Mouse (Mus musculus) gastrocnemius, postnatal 25 days (tissue): ENCODE data around the gene Eif2s3x. TPM values are rescaled to one million over a fixed set of nuclear protein-coding genes. Genes with fewer than 3 reads are reported as not detected.
A peak's percentile ranks its signal among the peaks of the same experiment; 100 is the strongest.
"Not testable (repeated sequence)": the region's sequence is repeated elsewhere in the genome, so short reads cannot be mapped to it uniquely, and the experiment has no call there.

ENCODE experiments used
- DNase-seq: peaks from one replicate; pipeline ENCODE4 v3.0.0; 2022
- long read RNA-seq, 2 experiments: library from polyadenylated mRNA; stranded (forward); transcript quantifications; one replicate each; pipeline ENCODE4 v2.0.0; 2021
- total RNA-seq, 2 experiments: library from RNA; stranded (reverse); gene quantifications; 1 replicate in 1 of 2; 2 replicates in 1 of 2; pipeline ENCODE4 v1.2.3; 2021

The Eif2s3x gene
- 100 to 1,000 TPM in 1 of 2 experiments, 10 to 100 TPM in 1; 81.6 to 122 TPM for total RNA-seq
- long read RNA-seq, experiment 1, transcript Eif2s3x-201 (12 exons, 3,647 nt), result major isoform, 11 of 27 reads
- long read RNA-seq, experiment 1, partial matches to known transcripts, result 0 of 27 reads
- long read RNA-seq, experiment 1, other reads (novel, unspliced or antisense), result 16 of 27 reads
- long read RNA-seq, experiment 2, transcript Eif2s3x-201 (12 exons, 3,647 nt), result major isoform, 34 of 51 reads
- long read RNA-seq, experiment 2, partial matches to known transcripts, result 7 of 51 reads
- long read RNA-seq, experiment 2, other reads (novel, unspliced or antisense), result 10 of 51 reads

GRCm38 (mm10) chrX:94212597-94213321 is at the start of gene Eif2s3x:
Eif2s3x (minus strand) TSS chrX:94212862.
- DNase-seq, result peak; percentile 86

DNA sequence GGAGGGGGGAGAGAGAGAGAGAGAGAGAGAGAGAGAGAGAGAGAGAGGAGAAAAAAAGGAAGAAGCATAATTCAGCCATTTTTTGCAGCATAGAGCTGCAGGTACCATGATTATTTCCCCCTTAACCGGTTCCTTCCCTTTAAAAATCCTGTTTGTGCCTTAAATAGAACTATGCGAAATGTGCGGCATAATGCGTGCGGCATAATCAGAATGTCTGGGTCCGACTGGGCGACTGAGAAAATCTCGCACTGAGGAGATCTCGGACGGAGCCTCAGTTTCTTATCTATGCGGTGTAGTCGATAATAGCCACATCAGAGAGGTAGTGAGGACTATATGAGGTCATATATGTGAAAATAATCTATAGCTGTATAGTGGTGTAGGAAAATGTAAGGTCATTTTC is 22.9 kb upstream of the Eif2s3x start:
- DNase-seq, result no peak

- no peak for DNase-seq
These were observed 22.5 kb upstream of the Eif2s3x start for GRCm38 (mm10) chrX:94235190-94235555.

- peak; percentile 82 for DNase-seq
These were observed 22.0 kb upstream of the Eif2s3x start, which contains the start of gene Klhl15 for GRCm38 (mm10) chrX:94234532-94235189. Klhl15 (plus strand) TSS chrX:94234599.

GRCm38 (mm10) chrX:94233936-94234531 is 21.4 kb upstream of the Eif2s3x start:
- DNase-seq, result no peak

DNA sequence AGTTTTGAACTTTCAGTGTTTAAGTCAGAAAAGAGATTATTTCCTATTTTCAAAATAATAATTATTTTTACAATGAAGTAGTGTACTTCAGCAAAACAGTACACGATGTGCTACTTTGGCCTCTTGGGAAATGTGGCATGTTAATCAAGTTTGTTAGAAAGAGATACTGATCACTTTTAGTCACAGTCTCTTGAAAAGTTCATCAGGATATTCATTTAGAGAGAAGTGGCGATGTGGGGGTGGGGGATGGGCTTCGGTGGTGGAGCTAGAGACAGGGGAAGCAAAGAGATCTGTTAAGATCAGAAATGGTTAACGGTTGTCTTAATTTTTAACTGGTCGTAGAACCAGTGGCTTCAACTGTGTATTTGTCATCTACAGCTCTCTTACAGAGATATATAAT is 20.8 kb upstream of the Eif2s3x start:
- no peak for DNase-seq

- no peak for DNase-seq
These were observed 722 bp upstream of the Eif2s3x start for GRCm38 (mm10) chrX:94213384-94213783.

GRCm38 (mm10) chrX:94212264-94212596 is 432 bp downstream of the Eif2s3x start:
- no peak for DNase-seq

- no peak for DNase-seq
These were observed 14.9 kb downstream of the Eif2s3x start for GRCm38 (mm10) chrX:94197789-94198188.

GRCm38 (mm10) chrX:94193901-94194300 is 18.8 kb downstream of the Eif2s3x start:
- DNase-seq, result not testable (repeated sequence)

DNA sequence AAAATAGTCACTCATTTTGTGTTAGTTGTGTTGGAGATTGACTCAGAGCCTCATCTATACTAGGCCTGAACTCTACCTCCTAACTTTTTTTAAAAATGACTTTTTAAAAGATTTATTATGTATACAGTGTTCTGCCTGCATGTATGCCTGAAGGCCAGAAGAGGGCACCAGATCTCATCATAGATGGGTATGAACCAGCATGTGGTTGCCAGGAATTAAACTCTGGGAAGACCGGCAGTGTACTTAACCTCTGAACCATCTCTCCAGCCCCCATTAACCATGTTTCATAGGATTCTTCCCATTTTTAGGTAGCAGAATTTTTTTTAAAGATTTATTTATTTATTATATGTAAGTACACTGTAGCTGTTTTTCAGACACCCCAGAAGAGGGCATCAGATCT is 27.5 kb downstream of the Eif2s3x start:
- no peak for DNase-seq

DNA sequence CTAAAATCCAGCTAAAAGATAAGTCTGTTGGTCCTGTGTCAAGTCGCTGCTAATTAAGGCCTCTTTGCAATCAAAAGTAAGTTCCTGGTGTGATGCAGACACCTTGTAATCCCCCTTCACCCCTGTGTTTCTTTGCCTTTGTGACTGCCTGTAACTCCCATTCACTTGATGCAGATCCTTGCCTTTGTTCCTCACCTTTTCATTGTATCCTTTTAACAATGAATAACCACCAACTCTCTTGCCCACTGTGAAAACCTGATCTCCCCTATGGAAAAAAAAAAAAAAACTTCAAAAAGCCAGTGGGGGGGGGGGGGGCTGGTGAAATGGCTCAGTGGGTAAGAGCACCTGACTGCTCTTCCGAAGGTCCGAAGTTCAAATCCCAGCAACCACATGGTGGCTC is 28.8 kb downstream of the Eif2s3x start:
- DNase-seq, result no peak

GRCm38 (mm10) chrX:94177715-94178340 is 34.8 kb downstream of the Eif2s3x start:
- peak; percentile 93 for DNase-seq

DNA sequence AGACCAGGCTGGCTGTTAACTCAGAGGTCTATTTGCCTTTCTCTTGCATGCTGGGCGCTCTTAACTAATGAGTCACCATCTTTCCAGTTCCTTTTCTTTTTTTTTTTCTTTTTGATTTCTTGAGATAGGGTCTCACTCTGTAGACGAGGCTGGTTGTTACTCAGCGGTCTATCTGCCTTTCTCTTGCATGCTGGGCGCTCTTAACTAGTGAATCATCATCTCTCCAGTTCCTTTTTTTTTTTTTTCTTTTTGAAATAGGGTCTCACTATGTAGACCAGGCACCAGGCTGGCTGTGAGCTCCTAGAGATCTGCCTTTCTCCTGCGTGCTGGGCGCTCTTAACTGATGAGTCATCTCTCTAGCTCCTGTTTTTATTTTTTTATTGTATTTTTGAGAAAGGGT is 43.3 kb downstream of the Eif2s3x start:
- DNase-seq, result no peak

DNA sequence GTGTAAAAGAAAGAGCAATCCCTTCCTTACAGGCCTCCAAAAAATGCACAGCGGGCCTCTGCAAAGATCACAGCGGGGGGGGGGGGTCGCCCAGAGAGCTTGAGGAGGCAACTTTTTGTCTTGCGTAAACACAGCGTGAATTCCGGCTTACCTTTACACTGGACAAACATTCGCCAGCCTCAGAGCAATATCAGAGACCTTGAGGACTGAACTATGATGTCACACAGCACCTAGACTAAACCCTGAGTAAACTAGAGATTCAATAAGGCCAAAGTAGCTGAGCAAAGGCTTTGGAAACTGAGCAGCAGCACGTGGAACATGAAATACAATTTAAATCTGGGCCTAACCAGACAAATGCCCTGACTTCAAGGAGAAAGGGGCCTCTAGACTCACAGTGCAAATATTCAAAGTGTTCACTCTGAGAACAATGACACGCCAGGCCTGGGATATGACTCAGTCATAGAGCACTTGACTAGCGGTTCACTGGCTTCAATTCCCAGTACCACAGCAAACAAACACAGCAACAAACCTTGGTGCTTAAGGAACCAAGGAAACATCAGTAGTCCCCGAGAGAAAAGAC is 60.3 kb downstream of the Eif2s3x start:
- no peak for DNase-seq

DNA sequence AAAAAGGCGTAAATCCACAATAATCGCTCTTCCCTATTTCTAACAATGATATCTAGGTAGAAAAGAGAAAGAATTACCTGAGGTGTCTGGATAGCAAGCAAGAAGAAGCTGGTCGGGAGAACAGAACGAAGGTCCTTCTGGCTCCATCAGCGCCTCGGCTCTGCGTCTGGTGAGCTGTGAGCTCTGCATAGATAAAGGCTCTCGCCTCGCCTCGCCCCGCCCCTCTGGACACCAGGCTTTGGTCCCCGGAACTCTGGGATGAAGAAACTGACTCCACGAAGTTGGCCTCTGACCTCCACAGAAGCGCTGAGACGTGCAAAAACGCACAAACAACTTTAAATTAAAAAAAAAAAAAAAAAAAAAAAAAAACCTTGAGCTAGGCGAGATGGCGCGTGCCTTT is 62.2 kb downstream of the Eif2s3x start:
- DNase-seq, result no peak

GRCm38 (mm10) chrX:94142004-94142771 is 70.5 kb downstream of the Eif2s3x start:
- DNase-seq, result no peak

- no peak for DNase-seq
These were observed 72.6 kb downstream of the Eif2s3x start for GRCm38 (mm10) chrX:94140080-94140479.
